Mouse (Mus musculus) limb, embryonic 14.5 days (tissue): Measurements from ENCODE around the gene 3425401B19Rik. TPM values are rescaled to one million over a fixed set of nuclear protein-coding genes. Genes with fewer than 3 reads are reported as not detected.

Experiments
- ATAC-seq: fragments of 200-750 bp; cut with Nextera tagmentation; 2 replicates; pipeline ENCODE4 v1.8.0; 2017; ENCODE audit warnings: low read depth, moderate number of reproducible peaks, moderate TSS enrichment; ENCODE audit not compliant: low FRiP score
- DNase-seq: peaks from one replicate; pipeline ENCODE4 v3.0.0-alpha.2; 2015; ENCODE audit warnings: low spot score
- H3K27ac ChIP-seq: fragments of 300-500 bp; sonication (generic); replicated peaks from 2 replicates; pipeline ENCODE4 v1.5.1; 2014; ENCODE audit warnings: low read depth, mild to moderate bottlenecking, low read length, moderate library complexity, mixed read lengths
- H3K27me3 ChIP-seq: fragments of 300-500 bp; sonication (generic); 2 replicates; pipeline ENCODE4 v1.6.1; 2014; ENCODE audit warnings: low read length, mixed read lengths; ENCODE audit not compliant: control insufficient read depth, insufficient read depth
- H3K36me3 ChIP-seq: fragments of 300-500 bp; sonication (generic); 2 replicates; pipeline ENCODE4 v1.6.1; 2014; ENCODE audit warnings: mild to moderate bottlenecking, low read length, moderate library complexity, mixed read lengths; ENCODE audit not compliant: control insufficient read depth, insufficient read depth
- H3K4me1 ChIP-seq: fragments of 300-500 bp; sonication (generic); 2 replicates; pipeline ENCODE4 v1.6.1; 2014; ENCODE audit warnings: antibody characterized with exemption, low read length, mixed read lengths; ENCODE audit not compliant: control insufficient read depth, insufficient read depth
- H3K4me2 ChIP-seq: fragments of 300-500 bp; sonication (generic); replicated peaks from 2 replicates; pipeline ENCODE4 v1.6.1; 2014; ENCODE audit warnings: low read depth, mild to moderate bottlenecking, low read length, moderate library complexity; ENCODE audit not compliant: severe bottlenecking
- H3K4me3 ChIP-seq: fragments of 300-500 bp; sonication (generic); replicated peaks from 2 replicates; pipeline ENCODE4 v1.5.1; 2014; ENCODE audit warnings: low read length
- H3K9ac ChIP-seq: fragments of 300-500 bp; sonication (generic); 2 replicates; pipeline ENCODE4 v1.6.1; 2014; ENCODE audit warnings: mild to moderate bottlenecking, low read depth, low read length, moderate library complexity; ENCODE audit not compliant: severe bottlenecking
- H3K9me3 ChIP-seq: fragments of 300-500 bp; sonication (generic); 2 replicates; pipeline ENCODE4 v1.6.1; 2016; ENCODE audit warnings: low read length; ENCODE audit not compliant: control insufficient read depth
- POLR2A ChIP-seq: fragments of 200-500 bp; IDR thresholded peaks from 2 replicates; pipeline ENCODE4 v1.8.0; 2012; ENCODE audit warnings: inconsistent platforms, mild to moderate bottlenecking, moderate library complexity, borderline replicate concordance; ENCODE audit not compliant: insufficient read depth, insufficient read length; ENCODE audit errors: extremely low read depth
- WGBS: fragments of 180-500 bp; shearing (Covaris S2); extraction: QIAGEN DNeasy Blood & Tissue Kit; methylation state at CpG from one replicate; pipeline ENCODE4 v1.1.7; 2014; 5-methylcytosine and 5-hydroxymethylcytosine counted together
- polyA plus RNA-seq, 2 experiments: library from polyadenylated mRNA; depleted of rRNA in 1 of 2; stranded (reverse) in 1 of 2; unstranded in 1 of 2; fragments of >200 nt; fragmentation: Nextera tagmentation in 1 of 2; extraction: Ambion mirVana in 1 of 2; gene quantifications; 2 replicates each; pipeline versions ENCODE4 v1.2.1 to v1.2.3; 2012 to 2014

The 3425401B19Rik gene
- polyA plus RNA-seq, 2 experiments = 1.1 to 1.2 TPM

GRCm38 (mm10) chr14:32683251-32683838, 1.7 kb downstream of the 3425401B19Rik start:
- no peak overlapping the region for H3K27ac ChIP-seq
- no peak overlapping the region for H3K4me2 ChIP-seq
- 53% methylated on average over 19 of the region's 19 CpGs for WGBS
- no peaks in the 10 kb centered on the region for H3K36me3 ChIP-seq
- peaks cover 6% of the 10 kb centered on the region; the same call in 1 of the 2 replicates for H3K4me1 ChIP-seq
- H3K4me3 ChIP-seq = no peak overlapping the region
- no peaks in the 10 kb centered on the region for H3K27me3 ChIP-seq
- H3K9ac ChIP-seq = no peak overlapping the region
- no peaks in the 10 kb centered on the region for H3K9me3 ChIP-seq
- ATAC-seq = no peak
- TF ChIP-seq POLR2A = no peak
- DNase-seq = no peak

GRCm38 (mm10) chr14:32682536-32682935, 2.6 kb downstream of the 3425401B19Rik start:
- Histone ChIP-seq H3K27ac (no peak overlapping the region), H3K9ac (no peak overlapping the region), H3K4me1 (peaks cover 6% of the 10 kb centered on the region; the same call in 1 of the 2 replicates), H3K9me3 (no peaks in the 10 kb centered on the region), H3K4me3 (no peak overlapping the region), H3K27me3 (no peaks in the 10 kb centered on the region), H3K36me3 (no peaks in the 10 kb centered on the region), H3K4me2 (no peak overlapping the region)
- no peak for ATAC-seq
- TF ChIP-seq POLR2A = no peak
- no peak for DNase-seq
- 87% methylated on average over 12 of the region's 12 CpGs for WGBS

GRCm38 (mm10) chr14:32681603-32682002, 3.5 kb downstream of the 3425401B19Rik start:
- peaks cover 6% of the 10 kb centered on the region; the same call in 1 of the 2 replicates for H3K4me1 ChIP-seq
- H3K36me3 ChIP-seq = no peaks in the 10 kb centered on the region
- 88% methylated on average over 2 of the region's 3 CpGs for WGBS
- H3K27me3 ChIP-seq = no peaks in the 10 kb centered on the region
- H3K27ac ChIP-seq = no peak overlapping the region
- no peak overlapping the region for H3K4me3 ChIP-seq
- DNase-seq (no peak), ATAC-seq (no peak)
- H3K9me3 ChIP-seq = no peaks in the 10 kb centered on the region
- TF ChIP-seq POLR2A = no peak
- no peak overlapping the region for H3K4me2 ChIP-seq
- no peak overlapping the region for H3K9ac ChIP-seq

GRCm38 (mm10) chr14:32678565-32678964, 6.5 kb downstream of the 3425401B19Rik start:
- ATAC-seq (no peak), DNase-seq (no peak)
- Histone ChIP-seq H3K27ac (no peak overlapping the region), H3K36me3 (no peaks in the 10 kb centered on the region), H3K4me3 (no peak overlapping the region), H3K4me2 (no peak overlapping the region), H3K9ac (no peak overlapping the region), H3K27me3 (no peaks in the 10 kb centered on the region), H3K4me1 (no peaks in the 10 kb centered on the region), H3K9me3 (no peaks in the 10 kb centered on the region)
- no peak for TF ChIP-seq POLR2A
- 76% methylated on average over 3 of the region's 3 CpGs for WGBS

GRCm38 (mm10) chr14:32673178-32673577, 11.9 kb downstream of the 3425401B19Rik start:
- Histone ChIP-seq H3K27me3 (no peaks in the 10 kb centered on the region), H3K27ac (no peak overlapping the region), H3K36me3 (no peaks in the 10 kb centered on the region), H3K4me2 (no peak overlapping the region), H3K9me3 (no peaks in the 10 kb centered on the region), H3K4me1 (no peaks in the 10 kb centered on the region), H3K9ac (no peak overlapping the region), H3K4me3 (no peak overlapping the region)
- no peak for DNase-seq
- WGBS = 57% methylated on average over 3 of the region's 3 CpGs
- TF ChIP-seq POLR2A = no peak
- ATAC-seq = no peak

- no peaks in the 10 kb centered on the region for H3K9me3 ChIP-seq
- 78% methylated on average over 6 of the region's 6 CpGs for WGBS
- no peaks in the 10 kb centered on the region for H3K27me3 ChIP-seq
- no peak overlapping the region for H3K4me3 ChIP-seq
- DNase-seq (no peak), ATAC-seq (no peak)
- no peaks in the 10 kb centered on the region for H3K36me3 ChIP-seq
- no peaks in the 10 kb centered on the region for H3K4me1 ChIP-seq
- TF ChIP-seq POLR2A = no peak
- no peak overlapping the region for H3K9ac ChIP-seq
- H3K4me2 ChIP-seq = no peak overlapping the region
- no peak overlapping the region for H3K27ac ChIP-seq
Observed at GRCm38 (mm10) chr14:32663099-32663498, 22.0 kb downstream of the 3425401B19Rik start.
